Mouse (Mus musculus) ES-Bruce4 (cell line): Measurements from ENCODE around the gene Gyg.

ENCODE experiments used
- CTCF ChIP-seq: IDR thresholded peaks from one replicate; pipeline ENCODE4 v1.8.1; 2011; ENCODE audit warnings: low read depth, low read length
- POLR2A ChIP-seq: IDR thresholded peaks from one replicate; pipeline ENCODE4 v1.8.1; 2011; ENCODE audit warnings: low read length; ENCODE audit not compliant: insufficient read depth

- no peak for TF ChIP-seq CTCF
- no peak for TF ChIP-seq POLR2A
Measured at GRCm38 (mm10) chr3:20108881-20109280, 46.2 kb downstream of the Gyg start.
